Mouse (Mus musculus): ENCODE results near the gene Akap6.

The Akap6 gene

GRCm38 (mm10) chr12:53125286-53125685, 426.1 kb downstream of the Akap6 start:
- DNase-seq (ENCODE audit: extremely low read depth, low read depth, low spot score), result no peak

- no peak for DNase-seq (ENCODE audit: extremely low read depth, low read depth, low spot score)
Observed at GRCm38 (mm10) chr12:53134196-53134595, 435.0 kb downstream of the Akap6 start.

GRCm38 (mm10) chr12:53137331-53137730, 438.1 kb downstream of the Akap6 start:
- DNase-seq (ENCODE audit: extremely low read depth, low read depth, low spot score), result no peak

GRCm38 (mm10) chr12:53144122-53144695, 445.0 kb downstream of the Akap6 start:
- no peak for DNase-seq (ENCODE audit: extremely low read depth, low read depth, low spot score)

- DNase-seq (ENCODE audit: extremely low read depth, low read depth, low spot score), result no peak
Observed at GRCm38 (mm10) chr12:53144760-53145159, 445.6 kb downstream of the Akap6 start.

DNA sequence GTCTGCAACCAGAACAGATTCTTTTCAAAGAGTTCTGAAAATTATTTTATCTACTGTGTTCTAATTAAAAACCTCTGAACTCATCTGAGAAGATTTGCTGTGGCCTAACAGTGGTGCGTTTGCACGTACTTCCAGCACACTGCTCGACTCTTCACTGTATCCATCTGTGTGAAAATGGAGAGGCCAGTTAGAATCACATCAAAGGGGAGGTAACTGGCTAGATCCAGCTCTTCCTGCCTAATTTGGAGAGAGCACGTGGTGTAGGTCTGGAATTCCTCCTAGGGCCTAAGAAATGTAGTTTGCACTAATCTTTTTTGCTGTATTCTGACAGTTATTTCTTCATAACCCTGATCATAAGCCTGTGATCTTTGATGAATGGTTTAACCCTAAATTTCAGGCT, 446.3 kb downstream of the Akap6 start:
- DNase-seq (ENCODE audit: extremely low read depth, low read depth, low spot score), result no peak

DNA sequence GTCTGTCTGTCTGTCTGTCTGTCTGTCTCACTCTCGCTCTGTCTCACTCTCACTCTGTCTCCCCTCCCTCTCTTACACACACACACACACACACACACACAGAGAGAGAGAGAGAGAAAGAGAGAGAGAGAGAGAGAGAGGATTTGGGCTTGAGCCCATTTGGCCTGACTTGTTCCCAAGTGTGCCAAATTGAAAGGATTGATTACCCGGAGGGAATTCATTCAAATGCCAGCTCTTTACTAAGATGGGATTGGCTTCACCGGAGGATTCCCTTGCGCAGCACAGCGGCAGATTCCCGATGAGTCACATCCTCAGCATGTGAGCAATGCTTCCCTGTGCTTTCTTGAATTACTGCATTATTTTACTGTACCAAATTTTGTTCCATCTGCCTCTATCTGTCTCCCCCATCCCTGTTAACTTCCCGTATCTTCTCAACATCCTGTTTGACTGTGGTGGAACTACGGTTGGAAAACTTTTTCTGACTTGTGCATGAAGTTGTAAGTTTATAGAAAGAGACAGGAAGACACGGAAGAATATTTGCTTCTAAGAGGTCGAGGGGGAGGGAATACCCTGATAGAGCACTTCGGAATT, 447.4 kb downstream of the Akap6 start:
- no peak for DNase-seq (ENCODE audit: extremely low read depth, low read depth, low spot score)

DNA sequence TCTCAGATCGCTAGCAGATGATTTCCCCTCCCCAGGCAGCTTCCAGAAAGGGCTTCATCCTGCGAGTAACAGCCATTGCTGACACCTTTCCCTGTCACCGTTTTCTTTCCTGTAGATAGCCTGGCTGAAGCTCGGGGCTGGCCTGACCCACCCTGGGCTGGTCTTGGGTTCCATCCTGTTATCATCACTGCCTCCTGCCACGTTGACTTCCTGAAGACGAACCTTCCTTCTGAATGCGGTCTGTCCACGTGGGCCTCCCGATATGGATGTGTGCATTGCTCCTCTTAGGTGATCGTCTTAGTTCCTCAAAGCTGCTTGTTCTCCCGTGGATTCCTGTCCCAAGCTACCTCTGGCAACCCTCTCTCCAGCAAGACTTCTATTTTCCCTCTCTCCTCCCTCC, 448.5 kb downstream of the Akap6 start:
- DNase-seq (ENCODE audit: extremely low read depth, low read depth, low spot score), result no peak

GRCm38 (mm10) chr12:53168189-53169003, 469.2 kb downstream of the Akap6 start:
- no peak for DNase-seq (ENCODE audit: extremely low read depth, low read depth, low spot score)

- DNase-seq (ENCODE audit: extremely low read depth, low read depth, low spot score), result no peak
Observed at GRCm38 (mm10) chr12:53191435-53191834, 492.3 kb downstream of the Akap6 start.

GRCm38 (mm10) chr12:53193664-53194063, 494.5 kb downstream of the Akap6 start:
- DNase-seq (ENCODE audit: extremely low read depth, low read depth, low spot score), result no peak
